In genomic region chr5:74208438-74208837, GRCm38 (mm10) we compare ENCODE assay signal across 20 mouse cellular contexts. TPM values are rescaled to one million over a fixed set of nuclear protein-coding genes. Genes with fewer than 3 reads are reported as not detected.
A peak's percentile ranks its signal among the peaks of the same experiment; 100 is the strongest.
DNase-seq lines count a peak whose midpoint lies in the region; ATAC-seq and TF ChIP-seq lines count a peak whose summit lies in the region.
"Had no signal": no experiment of that assay in that cellular context is flagged by ENCODE, and none has a peak within 500 bp of the region (broad histone marks: within the 10 kb centered on the region; RNA-seq: fewer than 3 reads in every experiment).

No protein-coding gene starts in this region.

- intact Hi-C loops in heart, postnatal 25 days (cut with DNase I) = no loop called here

- no peak for TF ChIP-seq POLR2A in embryonic fibroblast, embryonic 13.5 days (IDR thresholded peaks at IDR 0.05; ENCODE audit: low read depth, low read length)

- peak; percentile 59; the same call in 1 of the 2 replicates for ATAC-seq in heart, embryonic 12.5 days (ENCODE audit: insufficient number of reproducible peaks, low FRiP score)
- peak; percentile 53; the same call in 1 of the 2 replicates for ATAC-seq in intestine, embryonic 14.5 days (replicated peaks; ENCODE audit: low FRiP score, low TSS enrichment, low read depth)
- no peak for ATAC-seq in intestine, postnatal 0 days
- ATAC-seq in limb, embryonic 13.5 days (ENCODE audit: low FRiP score, low read depth) = no peak
- ATAC-seq: hindbrain, embryonic 16.5 days; Patski had no signal

- no peaks in the 10 kb centered on the region for H3K36me3 ChIP-seq in heart, embryonic 12.5 days
- H3K36me3 ChIP-seq in intestine, embryonic 14.5 days (ENCODE audit: control insufficient read depth, insufficient read depth, low read length) = no peaks in the 10 kb centered on the region
- no peaks in the 10 kb centered on the region for H3K36me3 ChIP-seq in intestine, postnatal 0 days (ENCODE audit: control insufficient read depth, insufficient read depth)
- no peaks in the 10 kb centered on the region for H3K36me3 ChIP-seq in limb, embryonic 13.5 days
- H3K36me3 ChIP-seq: liver, embryonic 13.5 days; midbrain, embryonic 12.5 days had no signal

- H3K4me1 ChIP-seq in heart, embryonic 12.5 days (replicated peaks) = peaks cover 64% of the 10 kb centered on the region
- H3K4me1 ChIP-seq in intestine, embryonic 14.5 days (replicated peaks; ENCODE audit: control insufficient read depth, insufficient read depth, low read length) = peaks cover 21% of the 10 kb centered on the region
- 0 out of 2 replicates have a peak, but pooled peaks cover 2% of the 10 kb centered on the region for H3K4me1 ChIP-seq in intestine, postnatal 0 days (replicated peaks; ENCODE audit: control insufficient read depth, insufficient read depth, low read length)
- H3K4me1 ChIP-seq in embryonic fibroblast, embryonic 13.5 days (ENCODE audit: control insufficient read depth, insufficient read depth, low read length) = no peaks in the 10 kb centered on the region
- H3K4me1 ChIP-seq in limb, embryonic 13.5 days = peaks cover 55% of the 10 kb centered on the region

- H3K9ac ChIP-seq in heart, embryonic 12.5 days = peak overlapping the region; percentile 45
- no peak overlapping the region for H3K9ac ChIP-seq in intestine, embryonic 14.5 days (ENCODE audit: low read length)
- no peak overlapping the region for H3K9ac ChIP-seq in intestine, postnatal 0 days (ENCODE audit: low read depth, low read length)
- 0 out of 2 replicates have a peak overlapping the region, but pooled peaks have one; percentile 19 for H3K9ac ChIP-seq in limb, embryonic 13.5 days
- H3K9ac ChIP-seq: liver, embryonic 13.5 days; lung, embryonic 14.5 days; midbrain, embryonic 12.5 days; neural tube, embryonic 12.5 days had no signal

- no peaks in the 10 kb centered on the region for H3K9me3 ChIP-seq in heart, embryonic 12.5 days (replicated peaks)
- no peaks in the 10 kb centered on the region for H3K9me3 ChIP-seq in intestine, embryonic 14.5 days (ENCODE audit: control insufficient read depth, low read length)
- no peaks in the 10 kb centered on the region for H3K9me3 ChIP-seq in intestine, postnatal 0 days (ENCODE audit: control insufficient read depth)
- H3K9me3 ChIP-seq in limb, embryonic 13.5 days = peaks cover 3% of the 10 kb centered on the region; the same call in 1 of the 2 replicates
- H3K9me3 ChIP-seq: liver, embryonic 13.5 days; midbrain, embryonic 12.5 days; neural tube, embryonic 12.5 days had no signal

- TF ChIP-seq CTCF in intestine, postnatal 0 days (IDR thresholded peaks at IDR 0.05; ENCODE audit: low read depth) = no peak
- TF ChIP-seq CTCF in embryonic fibroblast, embryonic 13.5 days (IDR thresholded peaks at IDR 0.05; ENCODE audit: borderline replicate concordance, insufficient read depth, low read length) = no peak

- no peaks in the 10 kb centered on the region for H3K27me3 ChIP-seq in heart, embryonic 12.5 days (replicated peaks)
- H3K27me3 ChIP-seq in intestine, embryonic 14.5 days (replicated peaks; ENCODE audit: control insufficient read depth, insufficient read depth, low read length) = no peaks in the 10 kb centered on the region
- H3K27me3 ChIP-seq in intestine, postnatal 0 days (replicated peaks; ENCODE audit: control insufficient read depth, insufficient read depth, low read length) = no peaks in the 10 kb centered on the region
- H3K27me3 ChIP-seq in limb, embryonic 13.5 days = no peaks in the 10 kb centered on the region
- H3K27me3 ChIP-seq: liver, embryonic 13.5 days; midbrain, embryonic 12.5 days; neural tube, embryonic 12.5 days; Patski had no signal

- no peak for DNase-seq in heart, postnatal 25 days (ENCODE audit: low spot score)
- no peak for DNase-seq in intestine, embryonic 14.5 days (ENCODE audit: low spot score)
- no peak for DNase-seq in spleen, adult 18-20 months
- DNase-seq: adrenal gland, postnatal 10 days; cerebellum, adult 9-11 months; heart, adult 18-20 months; kidney, adult 8-10 months; kidney, postnatal 25 days; liver, embryonic 13.5 days; lung, embryonic 14.5 days; thymus, postnatal 36 days had no signal

- no peak overlapping the region for H3K4me3 ChIP-seq in heart, embryonic 12.5 days
- no peak overlapping the region for H3K4me3 ChIP-seq in intestine, embryonic 14.5 days (ENCODE audit: low read depth, low read length)
- H3K4me3 ChIP-seq in intestine, postnatal 0 days (ENCODE audit: low read depth, low read length) = no peak overlapping the region
- no peak overlapping the region for H3K4me3 ChIP-seq in embryonic fibroblast, embryonic 13.5 days (ENCODE audit: insufficient read depth, low read length)
- H3K4me3 ChIP-seq in limb, embryonic 13.5 days = no peak overlapping the region
- H3K4me3 ChIP-seq: liver, embryonic 13.5 days; midbrain, embryonic 12.5 days; neural tube, embryonic 12.5 days had no signal

- no peak overlapping the region for H3K4me2 ChIP-seq in heart, embryonic 12.5 days
- no peak overlapping the region for H3K4me2 ChIP-seq in intestine, embryonic 14.5 days (ENCODE audit: low read length)
- no peak overlapping the region for H3K4me2 ChIP-seq in intestine, postnatal 0 days (replicated peaks; ENCODE audit: low read depth)
- no peak overlapping the region for H3K4me2 ChIP-seq in limb, embryonic 13.5 days (replicated peaks)
- H3K4me2 ChIP-seq: liver, embryonic 13.5 days; lung, embryonic 14.5 days; midbrain, embryonic 12.5 days; neural tube, embryonic 12.5 days had no signal

- WGBS in heart, embryonic 12.5 days = 9% methylated on average over 7 of the region's 7 CpGs
- 51% methylated on average over 7 of the region's 7 CpGs for WGBS in intestine, embryonic 14.5 days
- WGBS in intestine, postnatal 0 days = 38% methylated on average over 7 of the region's 7 CpGs
- 47% methylated on average over 7 of the region's 7 CpGs for WGBS in limb, embryonic 13.5 days

- peak overlapping the region; percentile 87 for H3K27ac ChIP-seq in heart, embryonic 12.5 days (ENCODE audit: poor library complexity, severe bottlenecking)
- peak overlapping the region; percentile 29; the same call in 1 of the 2 replicates for H3K27ac ChIP-seq in intestine, embryonic 14.5 days (ENCODE audit: low read depth)
- H3K27ac ChIP-seq in intestine, postnatal 0 days (ENCODE audit: low read depth, low read length) = no peak overlapping the region
- peak overlapping the region; percentile 47; the same call in 1 of the 2 replicates for H3K27ac ChIP-seq in embryonic fibroblast, embryonic 13.5 days (ENCODE audit: insufficient read depth, low read length)
- no peak overlapping the region for H3K27ac ChIP-seq in limb, embryonic 13.5 days
- H3K27ac ChIP-seq: liver, embryonic 13.5 days; macrophage; midbrain, embryonic 12.5 days; neural tube, embryonic 12.5 days had no signal

RNA-seq across cellular contexts. Expression of gene Rasl11b, which starts 13.4 kb away (rescaled TPM):
- polyA plus RNA-seq in heart, embryonic 12.5 days (2016; fragmentation: Nextera tagmentation; extraction: Ambion mirVana) = 107 TPM in 2 replicates
- total RNA-seq in heart, postnatal 25 days (2021) = 10 to 100 TPM; 35.8 to 50.2 TPM
- polyA plus RNA-seq in intestine, embryonic 14.5 days (2014; fragmentation: Nextera tagmentation; extraction: Ambion mirVana) = 39.6 and 43.8 TPM in 2 replicates
- polyA plus RNA-seq in intestine, postnatal 0 days (2015; fragmentation: Nextera tagmentation; extraction: Ambion mirVana) = 15.9 and 19.4 TPM in 2 replicates
- 13.9 and 22.0 TPM in 2 replicates for polyA plus RNA-seq in embryonic fibroblast, embryonic 13.5 days (2011; ENCODE audit: insufficient read length, low read depth, missing spikeins)
- 147 and 149 TPM in 2 replicates for polyA plus RNA-seq in limb, embryonic 13.5 days (2015; fragmentation: Nextera tagmentation; extraction: Ambion mirVana)
- polyA plus RNA-seq: macrophage had no signal

Comparison
In these comparisons a context has a peak if more than half of its experiments do, and no peak if none do; other contexts are left out.
1. ATAC-seq: peak in heart, embryonic 12.5 days (single experiment) and intestine, embryonic 14.5 days (single experiment); none in intestine, postnatal 0 days (single experiment) and limb, embryonic 13.5 days (single experiment).
2. H3K27ac ChIP-seq: peak in heart, embryonic 12.5 days (single experiment), intestine, embryonic 14.5 days (single experiment) and embryonic fibroblast, embryonic 13.5 days (single experiment); none in intestine, postnatal 0 days (single experiment) and limb, embryonic 13.5 days (single experiment).
3. H3K9ac ChIP-seq: peak in heart, embryonic 12.5 days (single experiment) and limb, embryonic 13.5 days (single experiment); none in intestine, embryonic 14.5 days (single experiment) and intestine, postnatal 0 days (single experiment).